ENCODE assay signal across 9 mouse cellular contexts in the genomic region with DNA sequence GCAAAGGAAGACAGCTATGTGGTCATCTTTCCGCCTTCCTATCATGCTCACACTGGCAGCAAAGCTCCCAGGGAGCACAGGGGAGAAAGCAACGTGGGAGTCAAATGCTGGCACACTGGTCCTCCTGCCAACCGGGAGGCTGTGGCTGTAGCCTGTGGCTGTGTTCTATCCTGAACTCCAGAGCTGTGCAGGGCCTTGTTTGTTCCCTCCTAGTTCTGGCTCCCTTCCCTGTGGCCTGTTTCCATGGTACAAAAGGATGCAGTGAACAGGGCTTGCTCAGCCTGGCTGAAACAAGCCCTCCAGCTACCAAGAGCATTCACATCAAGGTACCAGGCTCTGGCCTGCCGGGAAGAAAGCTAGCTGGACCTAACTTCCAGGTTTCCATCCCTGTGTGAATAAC. TPM values are rescaled to one million over a fixed set of nuclear protein-coding genes. Genes with fewer than 3 reads are reported as not detected.
A peak's percentile ranks its signal among the peaks of the same experiment; 100 is the strongest.
DNase-seq lines count a peak whose midpoint lies in the region; ATAC-seq and TF ChIP-seq lines count a peak whose summit lies in the region.
"Had no signal": no experiment of that assay in that cellular context is flagged by ENCODE, and none has a peak within 500 bp of the region (broad histone marks: within the 10 kb centered on the region; RNA-seq: fewer than 3 reads in every experiment).

No protein-coding gene starts in this region.

- no peaks in the 10 kb centered on the region for H3K9me3 ChIP-seq in hindbrain, postnatal 0 days (ENCODE audit: low read length)
- H3K9me3 ChIP-seq in midbrain, embryonic 15.5 days = no peaks in the 10 kb centered on the region
- H3K9me3 ChIP-seq: limb, embryonic 13.5 days had no signal

- no peak overlapping the region; the same call in 1 of the 2 replicates for H3K9ac ChIP-seq in hindbrain, postnatal 0 days (replicated peaks; ENCODE audit: low read length)
- no peak overlapping the region for H3K9ac ChIP-seq in midbrain, embryonic 15.5 days
- H3K9ac ChIP-seq: limb, embryonic 13.5 days had no signal

- no peak overlapping the region for H3K4me2 ChIP-seq in hindbrain, postnatal 0 days (ENCODE audit: low read depth, low read length)
- H3K4me2 ChIP-seq in midbrain, embryonic 15.5 days = no peak overlapping the region
- H3K4me2 ChIP-seq: limb, embryonic 13.5 days had no signal

- H3K36me3 ChIP-seq in hindbrain, postnatal 0 days (ENCODE audit: insufficient read depth, low read length) = peaks cover 18% of the 10 kb centered on the region; the same call in 1 of the 2 replicates
- 0 out of 2 replicates have a peak, but pooled peaks cover 12% of the 10 kb centered on the region for H3K36me3 ChIP-seq in midbrain, embryonic 15.5 days (replicated peaks)

- H3K27me3 ChIP-seq in hindbrain, postnatal 0 days (ENCODE audit: insufficient read depth, low read length) = no peaks in the 10 kb centered on the region
- no peaks in the 10 kb centered on the region for H3K27me3 ChIP-seq in midbrain, embryonic 15.5 days (replicated peaks)
- H3K27me3 ChIP-seq: limb, embryonic 13.5 days had no signal

- H3K4me1 ChIP-seq in hindbrain, postnatal 0 days (ENCODE audit: insufficient read depth, low read length) = peaks cover 10% of the 10 kb centered on the region
- peaks cover 7% of the 10 kb centered on the region; the same call in 1 of the 2 replicates for H3K4me1 ChIP-seq in midbrain, embryonic 15.5 days
- H3K4me1 ChIP-seq: limb, embryonic 13.5 days had no signal

- WGBS in hindbrain, postnatal 0 days = 35% methylated on average over 4 of the region's 4 CpGs
- whole genome bisulfite sequencing in midbrain, embryonic 15.5 days = 56% methylated on average over 4 of the region's 4 CpGs

- peak overlapping the region; percentile 78 for H3K27ac ChIP-seq in hindbrain, postnatal 0 days
- H3K27ac ChIP-seq in midbrain, embryonic 15.5 days = peak overlapping the region; percentile 71
- H3K27ac ChIP-seq: limb, embryonic 13.5 days had no signal

- peak; percentile 93 for ATAC-seq in hindbrain, postnatal 0 days
- peak; percentile 81 for ATAC-seq in midbrain, embryonic 15.5 days (replicated peaks)

- DNase-seq in gastrocnemius, postnatal 25 days = peak; percentile 33
- no peak for DNase-seq in gastrocnemius, adult 8-10 months (ENCODE audit: low spot score in 2 of 2)
- DNase-seq in cerebellum, adult 11 months = peak; percentile 65
- DNase-seq in hindbrain, postnatal 0 days (ENCODE audit: low spot score) = peak; percentile 80
- DNase-seq in embryo, embryonic 11 days = no peak
- no peak for DNase-seq in thymus, postnatal 36 days
- no peak for DNase-seq in urinary bladder, postnatal 4 days (ENCODE audit: low spot score in 2 of 2)

- H3K4me3 ChIP-seq in hindbrain, postnatal 0 days (ENCODE audit: low read length) = no peak overlapping the region
- H3K4me3 ChIP-seq in midbrain, embryonic 15.5 days = no peak overlapping the region
- H3K4me3 ChIP-seq: limb, embryonic 13.5 days had no signal

- no peak for TF ChIP-seq CTCF in hindbrain, postnatal 0 days (IDR thresholded peaks at IDR 0.05; ENCODE audit: low read depth)

RNA-seq across cellular contexts. Expression of a gene that starts 22.8 kb away (rescaled TPM):
- 1 to 10 TPM; 5.3 to 6.4 TPM for total RNA-seq in gastrocnemius, postnatal 25 days (2021)
- 10 to 100 TPM in 1 of 4 experiments, 1 to 10 TPM in 3; 7.4 to 11.7 (median 8.5) TPM for total RNA-seq in gastrocnemius, adult 8-10 months (2022)
- total RNA-seq in hindbrain, postnatal 0 days (2014; rRNA removed) = 6.0 and 9.5 TPM in 2 replicates
- 5.4 and 6.0 TPM in 2 replicates for polyA plus RNA-seq in hindbrain, postnatal 0 days (2015; fragmentation: Nextera tagmentation; extraction: Ambion mirVana)
- 7.1 and 7.6 TPM in 2 replicates for polyA plus RNA-seq in midbrain, embryonic 15.5 days (2015; fragmentation: Nextera tagmentation; extraction: Ambion mirVana)

RNA-seq across cellular contexts. Expression of a gene that starts 41.0 kb away (rescaled TPM):
- 10 to 100 TPM; 12.1 to 13.9 TPM for total RNA-seq in gastrocnemius, postnatal 25 days (2021)
- total RNA-seq in gastrocnemius, adult 8-10 months (2022) = 10 to 100 TPM; 13.8 to 22.1 (median 17.4) TPM
- total RNA-seq in hindbrain, postnatal 0 days (2014; rRNA removed) = 6.0 and 6.4 TPM in 2 replicates
- polyA plus RNA-seq in hindbrain, postnatal 0 days (2015; fragmentation: Nextera tagmentation; extraction: Ambion mirVana) = 20.5 and 22.5 TPM in 2 replicates
- 23.2 and 23.7 TPM in 2 replicates for polyA plus RNA-seq in midbrain, embryonic 15.5 days (2015; fragmentation: Nextera tagmentation; extraction: Ambion mirVana)

RNA-seq across cellular contexts. Expression of a gene that starts 41.3 kb away (rescaled TPM):
- total RNA-seq in gastrocnemius, postnatal 25 days (2021) = 10 to 100 TPM; 73.8 to 92.1 TPM
- 100 to 1,000 TPM in 2 of 4 experiments, 10 to 100 TPM in 2; 83.5 to 107 (median 94.3) TPM for total RNA-seq in gastrocnemius, adult 8-10 months (2022)
- total RNA-seq in hindbrain, postnatal 0 days (2014; rRNA removed) = 12.9 and 27.0 TPM in 2 replicates
- 62.5 and 69.8 TPM in 2 replicates for polyA plus RNA-seq in hindbrain, postnatal 0 days (2015; fragmentation: Nextera tagmentation; extraction: Ambion mirVana)
- 32.8 and 33.4 TPM in 2 replicates for polyA plus RNA-seq in midbrain, embryonic 15.5 days (2015; fragmentation: Nextera tagmentation; extraction: Ambion mirVana)

Comparison
In these comparisons a context has a peak if more than half of its experiments do, and no peak if none do; other contexts are left out.
1. DNase-seq: peak in gastrocnemius, postnatal 25 days (single experiment), cerebellum, adult 11 months (single experiment) and hindbrain, postnatal 0 days (single experiment); none in gastrocnemius, adult 8-10 months (0 of 2), embryo, embryonic 11 days (single experiment), thymus, postnatal 36 days (0 of 2) and urinary bladder, postnatal 4 days (0 of 2).